Mouse (Mus musculus): ENCODE measurements around the gene Tlnrd1. TPM values are rescaled to one million over a fixed set of nuclear protein-coding genes. Genes with fewer than 3 reads are reported as not detected.

The Tlnrd1 gene
- polyA plus RNA-seq, 1 experiment = 24.1 TPM

DNA sequence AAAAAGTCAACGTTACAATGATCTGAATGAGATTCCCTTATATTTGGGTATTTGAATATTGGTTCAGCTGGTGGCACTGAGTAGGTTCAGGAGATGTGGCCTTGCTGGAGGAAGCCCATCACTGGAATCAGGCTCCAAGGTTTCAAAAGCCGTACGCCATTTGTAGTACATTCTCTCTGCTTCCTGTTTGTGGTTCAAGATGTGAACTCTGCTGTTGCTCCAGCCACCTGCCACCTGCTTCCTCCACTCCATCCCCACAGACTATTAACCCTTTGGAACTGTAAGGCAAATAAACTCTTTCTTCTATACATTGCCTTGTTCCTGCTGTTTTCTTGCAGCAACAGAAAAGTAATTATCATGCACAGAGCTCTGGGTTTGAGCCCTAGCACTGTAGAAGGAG is 27.8 kb upstream of the Tlnrd1 start:
- Histone ChIP-seq H3K36me3 (ENCODE audit: control insufficient read depth, insufficient read depth, low read length) (no peaks in the 10 kb centered on the region), H3K27ac (ENCODE audit: control insufficient read depth, insufficient read depth, low read length) (peak overlapping the region; percentile 66), H3K4me3 (ENCODE audit: control insufficient read depth, insufficient read depth, low read length) (no peak overlapping the region), H3K4me1 (replicated peaks; ENCODE audit: control insufficient read depth, insufficient read depth, low read length) (peaks cover 2% of the 10 kb centered on the region), H3K27me3 (ENCODE audit: control insufficient read depth, insufficient read depth, low read length) (no peaks in the 10 kb centered on the region)
- peak; percentile 16 for DNase-seq
- TF ChIP-seq CTCF (IDR thresholded peaks at IDR 0.05; ENCODE audit: borderline replicate concordance, control insufficient read depth, extremely low read depth, insufficient read depth, low read length, poor library complexity) (no peak), POLR2A (IDR thresholded peaks at IDR 0.05; ENCODE audit: control insufficient read depth, extremely low read depth, insufficient read depth, low read length, poor library complexity) (no peak)
- WGBS = 11% methylated on average over 3 of the region's 3 CpGs

DNA sequence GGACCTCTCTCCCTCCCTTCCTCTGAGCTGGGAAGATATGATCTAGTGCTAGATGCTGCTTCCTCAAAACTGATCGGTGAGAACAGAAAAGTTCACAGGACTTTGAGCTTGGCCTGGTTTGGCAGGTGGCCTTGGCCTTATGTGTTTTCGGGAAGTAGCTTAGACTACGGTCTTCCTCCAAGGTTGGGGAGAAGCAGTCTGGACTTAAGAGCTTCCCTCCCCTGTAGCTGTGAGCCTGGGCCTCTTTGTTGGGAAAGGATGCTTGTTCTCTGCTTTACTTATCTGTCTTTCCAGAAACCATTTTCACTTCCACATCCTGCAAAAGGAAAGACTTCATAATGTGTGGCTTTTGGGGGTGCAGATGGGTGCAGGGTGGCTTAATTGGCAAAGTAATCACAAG is 20.7 kb upstream of the Tlnrd1 start:
- H3K27me3 ChIP-seq (ENCODE audit: control insufficient read depth, insufficient read depth, low read length) = no peaks in the 10 kb centered on the region

GRCm38 (mm10) chr7:83902296-83903145 is 18.4 kb upstream of the Tlnrd1 start:
- H3K27me3 ChIP-seq (ENCODE audit: control insufficient read depth, insufficient read depth, low read length) = no peaks in the 10 kb centered on the region
- H3K36me3 ChIP-seq (ENCODE audit: control insufficient read depth, insufficient read depth, low read length) = peaks cover 29% of the 10 kb centered on the region
- 0 out of 2 replicates have a peak, but pooled peaks cover 3% of the 10 kb centered on the region for H3K4me1 ChIP-seq (replicated peaks; ENCODE audit: control insufficient read depth, insufficient read depth, low read length)
- no peak for DNase-seq
- no peak overlapping the region for H3K27ac ChIP-seq (ENCODE audit: control insufficient read depth, insufficient read depth, low read length)
- H3K4me3 ChIP-seq (ENCODE audit: control insufficient read depth, insufficient read depth, low read length) = no peak overlapping the region
- WGBS = 93% methylated on average over 5 of the region's 5 CpGs
- TF ChIP-seq POLR2A (IDR thresholded peaks at IDR 0.05; ENCODE audit: control insufficient read depth, extremely low read depth, insufficient read depth, low read length, poor library complexity) (no peak), CTCF (IDR thresholded peaks at IDR 0.05; ENCODE audit: borderline replicate concordance, control insufficient read depth, extremely low read depth, insufficient read depth, low read length, poor library complexity) (no peak)

More for the DNA sequence above, 20.7 kb upstream of the Tlnrd1 start:
- Histone ChIP-seq H3K4me3 (ENCODE audit: control insufficient read depth, insufficient read depth, low read length) (no peak overlapping the region), H3K27ac (ENCODE audit: control insufficient read depth, insufficient read depth, low read length) (no peak overlapping the region), H3K4me1 (replicated peaks; ENCODE audit: control insufficient read depth, insufficient read depth, low read length) (0 out of 2 replicates have a peak, but pooled peaks cover 3% of the 10 kb centered on the region), H3K36me3 (ENCODE audit: control insufficient read depth, insufficient read depth, low read length) (peaks cover 6% of the 10 kb centered on the region)
- 24% methylated on average over 3 of the region's 3 CpGs for WGBS
- TF ChIP-seq CTCF (IDR thresholded peaks at IDR 0.05; ENCODE audit: borderline replicate concordance, control insufficient read depth, extremely low read depth, insufficient read depth, low read length, poor library complexity) = no peak
- no peak for TF ChIP-seq POLR2A (IDR thresholded peaks at IDR 0.05; ENCODE audit: control insufficient read depth, extremely low read depth, insufficient read depth, low read length, poor library complexity)
- DNase-seq = no peak

DNA sequence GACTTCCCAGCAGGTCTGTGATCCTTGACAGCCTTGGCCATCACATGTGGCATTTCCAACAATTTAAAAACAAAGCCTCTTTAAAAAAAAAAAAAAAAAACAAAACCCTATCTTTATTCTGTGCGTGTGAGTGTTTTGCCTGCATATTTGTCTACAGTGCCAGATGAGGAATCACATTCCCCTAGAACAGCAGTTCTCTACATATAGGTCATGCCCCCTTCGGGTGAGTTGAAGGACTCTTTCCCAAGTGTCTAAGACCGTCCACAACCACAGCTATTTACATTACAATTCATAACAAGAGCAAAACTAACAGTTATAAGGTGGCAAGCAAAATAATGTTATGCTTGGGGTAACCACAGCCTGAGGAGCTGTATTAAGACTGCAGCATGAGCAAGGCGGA is 17.3 kb upstream of the Tlnrd1 start:
- Histone ChIP-seq H3K36me3 (ENCODE audit: control insufficient read depth, insufficient read depth, low read length) (peaks cover 35% of the 10 kb centered on the region), H3K27me3 (ENCODE audit: control insufficient read depth, insufficient read depth, low read length) (no peaks in the 10 kb centered on the region), H3K4me3 (ENCODE audit: control insufficient read depth, insufficient read depth, low read length) (no peak overlapping the region), H3K4me1 (replicated peaks; ENCODE audit: control insufficient read depth, insufficient read depth, low read length) (0 out of 2 replicates have a peak, but pooled peaks cover 3% of the 10 kb centered on the region), H3K27ac (ENCODE audit: control insufficient read depth, insufficient read depth, low read length) (no peak overlapping the region)
- no peak for DNase-seq
- TF ChIP-seq CTCF (IDR thresholded peaks at IDR 0.05; ENCODE audit: borderline replicate concordance, control insufficient read depth, extremely low read depth, insufficient read depth, low read length, poor library complexity) = no peak
- WGBS = 95% methylated on average over 4 of the region's 4 CpGs

DNA sequence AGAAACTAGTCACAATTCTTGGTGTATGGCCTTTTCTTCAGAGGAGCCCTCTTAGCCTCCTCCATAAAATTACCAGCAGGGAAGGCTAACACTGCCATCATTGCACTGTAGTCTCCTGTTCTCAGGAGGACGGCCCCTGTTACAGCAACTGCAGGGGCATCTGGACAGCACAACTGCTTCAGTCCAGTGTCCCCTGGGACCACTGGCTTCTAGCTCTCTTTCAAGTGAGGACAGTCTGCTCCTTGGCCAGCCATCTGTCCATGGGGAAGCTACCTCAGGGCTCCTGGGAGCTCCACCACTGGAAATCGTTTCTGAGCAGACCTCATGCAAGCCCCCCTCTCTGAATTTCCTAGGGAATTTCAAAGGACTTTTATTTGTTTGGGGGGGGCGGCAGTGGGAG is 16.4 kb upstream of the Tlnrd1 start:
- no peak overlapping the region for H3K4me3 ChIP-seq (ENCODE audit: control insufficient read depth, insufficient read depth, low read length)
- peaks cover 41% of the 10 kb centered on the region for H3K36me3 ChIP-seq (ENCODE audit: control insufficient read depth, insufficient read depth, low read length)
- 0 out of 2 replicates have a peak, but pooled peaks cover 3% of the 10 kb centered on the region for H3K4me1 ChIP-seq (replicated peaks; ENCODE audit: control insufficient read depth, insufficient read depth, low read length)
- TF ChIP-seq POLR2A (IDR thresholded peaks at IDR 0.05; ENCODE audit: control insufficient read depth, extremely low read depth, insufficient read depth, low read length, poor library complexity) (no peak), CTCF (IDR thresholded peaks at IDR 0.05; ENCODE audit: borderline replicate concordance, control insufficient read depth, extremely low read depth, insufficient read depth, low read length, poor library complexity) (no peak)
- no peak overlapping the region for H3K27ac ChIP-seq (ENCODE audit: control insufficient read depth, insufficient read depth, low read length)
- no peaks in the 10 kb centered on the region for H3K27me3 ChIP-seq (ENCODE audit: control insufficient read depth, insufficient read depth, low read length)
- WGBS = 98% methylated on average over 3 of the region's 3 CpGs
- DNase-seq = no peak

GRCm38 (mm10) chr7:83898267-83898666 is 14.2 kb upstream of the Tlnrd1 start:
- Histone ChIP-seq H3K27me3 (ENCODE audit: control insufficient read depth, insufficient read depth, low read length) (no peaks in the 10 kb centered on the region), H3K4me1 (replicated peaks; ENCODE audit: control insufficient read depth, insufficient read depth, low read length) (no peaks in the 10 kb centered on the region), H3K36me3 (ENCODE audit: control insufficient read depth, insufficient read depth, low read length) (peaks cover 42% of the 10 kb centered on the region), H3K4me3 (ENCODE audit: control insufficient read depth, insufficient read depth, low read length) (no peak overlapping the region), H3K27ac (ENCODE audit: control insufficient read depth, insufficient read depth, low read length) (no peak overlapping the region)
- 98% methylated on average over 11 of the region's 11 CpGs for WGBS
- TF ChIP-seq CTCF (IDR thresholded peaks at IDR 0.05; ENCODE audit: borderline replicate concordance, control insufficient read depth, extremely low read depth, insufficient read depth, low read length, poor library complexity) (no peak), POLR2A (IDR thresholded peaks at IDR 0.05; ENCODE audit: control insufficient read depth, extremely low read depth, insufficient read depth, low read length, poor library complexity) (no peak)
- no peak for DNase-seq
